Mouse (Mus musculus): ENCODE data around the gene Dock7.

Dock7 gene

GRCm38 (mm10) chr4:98887148-98887547 is 233.6 kb downstream of the Dock7 start:
- DNase-seq = peak; percentile 81

Measured in retina, postnatal 1 day (tissue).